Mouse (Mus musculus) limb, embryonic 14.5 days (tissue): ENCODE data around the gene Sae1. TPM values are rescaled to one million over a fixed set of nuclear protein-coding genes. Genes with fewer than 3 reads are reported as not detected.
"Not testable (repeated sequence)": the region's sequence is repeated elsewhere in the genome, so short reads cannot be mapped to it uniquely, and the experiment has no call there.

Experiments
- ATAC-seq: fragments of 200-750 bp; cut with Nextera tagmentation; 2 replicates; pipeline ENCODE4 v1.8.0; 2017; ENCODE audit warnings: low read depth, moderate number of reproducible peaks, moderate TSS enrichment; ENCODE audit not compliant: low FRiP score
- DNase-seq: peaks from one replicate; pipeline ENCODE4 v3.0.0-alpha.2; 2015; ENCODE audit warnings: low spot score
- H3K27ac ChIP-seq: fragments of 300-500 bp; sonication (generic); replicated peaks from 2 replicates; pipeline ENCODE4 v1.5.1; 2014; ENCODE audit warnings: low read depth, mild to moderate bottlenecking, low read length, moderate library complexity, mixed read lengths
- H3K27me3 ChIP-seq: fragments of 300-500 bp; sonication (generic); 2 replicates; pipeline ENCODE4 v1.6.1; 2014; ENCODE audit warnings: low read length, mixed read lengths; ENCODE audit not compliant: control insufficient read depth, insufficient read depth
- H3K36me3 ChIP-seq: fragments of 300-500 bp; sonication (generic); 2 replicates; pipeline ENCODE4 v1.6.1; 2014; ENCODE audit warnings: mild to moderate bottlenecking, low read length, moderate library complexity, mixed read lengths; ENCODE audit not compliant: control insufficient read depth, insufficient read depth
- H3K4me1 ChIP-seq: fragments of 300-500 bp; sonication (generic); 2 replicates; pipeline ENCODE4 v1.6.1; 2014; ENCODE audit warnings: antibody characterized with exemption, low read length, mixed read lengths; ENCODE audit not compliant: control insufficient read depth, insufficient read depth
- H3K4me2 ChIP-seq: fragments of 300-500 bp; sonication (generic); replicated peaks from 2 replicates; pipeline ENCODE4 v1.6.1; 2014; ENCODE audit warnings: low read depth, mild to moderate bottlenecking, low read length, moderate library complexity; ENCODE audit not compliant: severe bottlenecking
- H3K4me3 ChIP-seq: fragments of 300-500 bp; sonication (generic); replicated peaks from 2 replicates; pipeline ENCODE4 v1.5.1; 2014; ENCODE audit warnings: low read length
- H3K9ac ChIP-seq: fragments of 300-500 bp; sonication (generic); 2 replicates; pipeline ENCODE4 v1.6.1; 2014; ENCODE audit warnings: mild to moderate bottlenecking, low read depth, low read length, moderate library complexity; ENCODE audit not compliant: severe bottlenecking
- H3K9me3 ChIP-seq: fragments of 300-500 bp; sonication (generic); 2 replicates; pipeline ENCODE4 v1.6.1; 2016; ENCODE audit warnings: low read length; ENCODE audit not compliant: control insufficient read depth
- POLR2A ChIP-seq: fragments of 200-500 bp; IDR thresholded peaks from 2 replicates; pipeline ENCODE4 v1.8.0; 2012; ENCODE audit warnings: inconsistent platforms, mild to moderate bottlenecking, moderate library complexity, borderline replicate concordance; ENCODE audit not compliant: insufficient read depth, insufficient read length; ENCODE audit errors: extremely low read depth
- WGBS: fragments of 180-500 bp; shearing (Covaris S2); extraction: QIAGEN DNeasy Blood & Tissue Kit; methylation state at CpG from one replicate; pipeline ENCODE4 v1.1.7; 2014; 5-methylcytosine and 5-hydroxymethylcytosine counted together
- polyA plus RNA-seq, 2 experiments: library from polyadenylated mRNA; depleted of rRNA in 1 of 2; stranded (reverse) in 1 of 2; unstranded in 1 of 2; fragments of >200 nt; fragmentation: Nextera tagmentation in 1 of 2; extraction: Ambion mirVana in 1 of 2; gene quantifications; 2 replicates each; pipeline versions ENCODE4 v1.2.1 to v1.2.3; 2012 to 2014

The Sae1 gene
- polyA plus RNA-seq, 2 experiments: 172 to 273 TPM

- peak overlapping the region; percentile 27; the same call in 1 of the 2 replicates for H3K27ac ChIP-seq
- peak overlapping the region; percentile 97 for H3K4me2 ChIP-seq
- peaks cover 42% of the 10 kb centered on the region for H3K4me1 ChIP-seq
- H3K9ac ChIP-seq: peak overlapping the region; percentile 56
- ATAC-seq: peak; percentile 37
- no peaks in the 10 kb centered on the region for H3K9me3 ChIP-seq
- WGBS: 2% methylated on average over 46 of the region's 61 CpGs
- TF ChIP-seq POLR2A: no peak
- H3K4me3 ChIP-seq: peak overlapping the region; percentile 61
- H3K36me3 ChIP-seq: no peaks in the 10 kb centered on the region
- peak; percentile 68 for DNase-seq
- H3K27me3 ChIP-seq: 0 out of 2 replicates have a peak, but pooled peaks cover 5% of the 10 kb centered on the region
Observed at GRCm38 (mm10) chr7:16309318-16310019, 78.1 kb downstream of the Sae1 start.

DNA sequence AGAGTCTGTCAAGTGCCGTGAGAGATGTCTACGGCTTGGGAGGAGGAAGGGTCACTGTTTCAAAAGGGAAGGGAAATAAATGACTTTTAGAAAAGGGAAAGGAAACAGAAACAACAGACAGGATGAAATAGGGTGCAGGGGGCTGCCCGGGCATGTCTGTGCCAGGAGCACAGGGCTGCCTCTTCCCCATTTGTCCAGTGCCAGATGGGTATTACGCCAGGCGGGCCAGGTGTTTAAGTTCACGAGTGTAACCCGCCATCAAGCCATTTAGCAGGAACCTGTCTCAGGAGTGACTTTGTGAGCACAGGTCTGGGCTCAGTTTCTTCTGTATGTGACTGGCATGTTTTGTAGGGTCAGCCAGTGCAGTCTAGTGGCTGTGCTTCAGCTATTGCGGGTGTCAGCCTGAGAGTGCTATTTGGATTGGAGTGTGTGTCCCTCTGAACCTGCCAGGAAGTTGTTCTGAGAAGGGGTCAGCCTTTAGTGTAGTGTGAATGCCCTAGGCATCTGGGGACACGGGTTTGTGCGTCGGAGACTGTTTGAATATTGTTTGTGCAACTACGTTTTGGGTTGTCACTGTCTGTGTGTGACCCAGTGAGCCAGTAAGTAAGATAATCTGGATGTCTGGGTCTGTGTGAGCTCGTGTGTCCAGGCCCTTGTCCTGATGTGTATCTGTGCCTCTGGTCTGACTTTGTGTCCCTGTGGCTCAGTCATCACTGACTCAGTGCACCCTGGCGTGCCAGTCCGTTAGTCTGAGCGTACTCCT is 78.9 kb downstream of the Sae1 start:
- no peak for TF ChIP-seq POLR2A
- Histone ChIP-seq H3K9ac (peak overlapping the region; percentile 56), H3K4me1 (peaks cover 38% of the 10 kb centered on the region), H3K27me3 (0 out of 2 replicates have a peak, but pooled peaks cover 5% of the 10 kb centered on the region), H3K9me3 (no peaks in the 10 kb centered on the region), H3K4me3 (peak overlapping the region; percentile 61), H3K27ac (peak overlapping the region; percentile 19; the same call in 1 of the 2 replicates), H3K36me3 (no peaks in the 10 kb centered on the region), H3K4me2 (peak overlapping the region; percentile 97)
- no peak for ATAC-seq
- no peak for DNase-seq
- 33% methylated on average over 16 of the region's 16 CpGs for WGBS

DNA sequence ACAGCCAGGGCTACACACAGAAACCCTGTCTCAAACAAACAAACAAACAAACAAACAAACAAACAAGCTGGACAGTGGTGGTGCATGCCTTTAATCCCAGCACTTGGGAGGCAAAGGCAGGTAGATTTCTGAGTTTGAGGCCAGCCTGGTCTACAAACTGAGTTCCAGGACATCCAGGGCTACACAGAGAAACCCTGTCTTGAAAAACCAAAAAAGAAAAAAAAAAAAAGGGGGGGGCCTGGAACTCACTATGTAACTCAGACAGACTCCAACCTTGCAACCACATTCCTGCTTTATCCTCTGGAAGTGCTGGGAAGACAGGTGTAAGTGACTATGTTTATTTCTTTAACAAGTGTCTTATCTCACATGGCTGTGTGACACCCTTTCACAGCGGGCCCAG is 79.5 kb downstream of the Sae1 start, which contains the start of gene Bbc3:
TSS of gene Bbc3 (plus strand) at position 301 of the 400 bp plus-strand sequence.
- peak within 1 kb of the TSS; percentile 61 for H3K4me3 ChIP-seq
- WGBS: 49% methylated on average over 1 of the region's 1 CpGs
- H3K4me1 ChIP-seq: peaks cover 32% of the 10 kb centered on the region
- H3K9ac ChIP-seq: peak within 1 kb of the TSS; percentile 56
- DNase-seq, H3K9me3 ChIP-seq, ATAC-seq, H3K36me3 ChIP-seq, H3K27me3 ChIP-seq: not testable (repeated sequence)
- H3K27ac ChIP-seq: peak within 1 kb of the TSS; percentile 19; the same call in 1 of the 2 replicates
- H3K4me2 ChIP-seq: peak within 1 kb of the TSS; percentile 97

GRCm38 (mm10) chr7:16307141-16307540 is 80.5 kb downstream of the Sae1 start:
- H3K36me3 ChIP-seq, H3K27ac ChIP-seq, H3K4me2 ChIP-seq, H3K4me3 ChIP-seq, ATAC-seq, H3K27me3 ChIP-seq, H3K9ac ChIP-seq, H3K9me3 ChIP-seq, DNase-seq: not testable (repeated sequence)
- WGBS: 61% methylated on average over 6 of the region's 6 CpGs
- peaks cover 26% of the 10 kb centered on the region for H3K4me1 ChIP-seq

DNA sequence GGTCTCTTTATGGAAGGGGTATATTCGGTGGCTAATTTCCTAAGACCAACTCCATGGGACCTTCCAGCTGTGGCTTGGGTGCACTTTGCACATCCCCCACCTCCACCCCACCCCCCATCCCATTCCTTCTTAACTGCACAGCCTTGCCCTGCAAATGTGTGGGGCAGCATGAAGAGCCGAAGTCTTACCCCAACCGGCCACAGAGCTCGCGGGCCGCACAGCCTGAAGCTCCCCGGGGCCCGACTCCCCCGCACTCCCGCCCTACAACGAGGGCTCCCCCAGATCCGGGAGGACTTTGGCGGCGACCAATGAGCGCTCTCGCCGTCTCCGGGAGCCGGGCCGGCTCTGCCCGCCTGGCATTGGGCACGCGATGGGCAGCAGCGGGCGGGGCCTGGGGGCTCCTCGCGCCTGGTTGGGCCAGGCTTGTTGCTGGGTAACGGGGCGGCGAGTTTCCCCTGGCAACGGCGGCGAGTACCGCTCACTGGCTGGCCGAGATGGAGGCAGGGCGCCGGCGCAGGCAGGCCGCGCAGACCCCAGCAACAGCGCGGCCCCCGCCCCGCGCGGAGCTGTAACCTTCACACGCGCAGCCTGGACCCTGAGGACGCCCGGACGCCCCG is 88.1 kb downstream of the Sae1 start:
- H3K27me3 ChIP-seq: no peaks in the 10 kb centered on the region
- DNase-seq (peak; percentile 82), ATAC-seq (peak; percentile 83)
- H3K4me3 ChIP-seq: peak overlapping the region; percentile 45
- 1% methylated on average over 44 of the region's 52 CpGs for WGBS
- peak overlapping the region; percentile 38; the same call in 1 of the 2 replicates for H3K27ac ChIP-seq
- 0 out of 2 replicates have a peak, but pooled peaks have one; percentile 9 for TF ChIP-seq POLR2A
- peak overlapping the region; percentile 81 for H3K4me2 ChIP-seq
- H3K36me3 ChIP-seq: no peaks in the 10 kb centered on the region
- no peaks in the 10 kb centered on the region for H3K9me3 ChIP-seq
- peaks cover 21% of the 10 kb centered on the region for H3K4me1 ChIP-seq
- peak overlapping the region; percentile 57 for H3K9ac ChIP-seq
